ENCODE assay signal across 11 mouse cellular contexts in genomic region chr7:138679575-138679974, GRCm38 (mm10).
"Had no signal": no experiment of that assay in that cellular context is flagged by ENCODE, and none has a peak within 500 bp of the region (broad histone marks: within the 10 kb centered on the region; RNA-seq: fewer than 3 reads in every experiment).

No protein-coding gene starts in this region.

- H3K36me3 ChIP-seq: liver, embryonic 13.5 days had no signal

- ATAC-seq: intestine, postnatal 0 days had no signal

- H3K4me2 ChIP-seq: liver, embryonic 13.5 days; midbrain, embryonic 11.5 days had no signal

- H3K4me1 ChIP-seq: liver, embryonic 13.5 days had no signal

- DNase-seq: layer of hippocampus, adult 9-11 months; liver, embryonic 13.5 days; lung, adult 2 months; lung, postnatal 14 days; lung, postnatal 4 days; midbrain, embryonic 14.5 days; thymus, adult 18-20 months; thymus, postnatal 36 days had no signal

- H3K27ac ChIP-seq: layer of hippocampus, adult 2 months; liver, embryonic 13.5 days had no signal

- H3K4me3 ChIP-seq: layer of hippocampus, adult 2 months; liver, embryonic 13.5 days had no signal

- H3K9ac ChIP-seq: liver, embryonic 13.5 days had no signal

- H3K9me3 ChIP-seq: liver, embryonic 13.5 days had no signal

- H3K27me3 ChIP-seq: liver, embryonic 13.5 days had no signal
